Mouse (Mus musculus): ENCODE data around the gene Bpi.
A peak's percentile ranks its signal among the peaks of the same experiment; 100 is the strongest.

The Bpi gene

GRCm38 (mm10) chr2:158285655-158286054, 27.8 kb downstream of the Bpi start:
- DNase-seq (ENCODE audit: inconsistent ontology term) = peak; percentile 47

DNA sequence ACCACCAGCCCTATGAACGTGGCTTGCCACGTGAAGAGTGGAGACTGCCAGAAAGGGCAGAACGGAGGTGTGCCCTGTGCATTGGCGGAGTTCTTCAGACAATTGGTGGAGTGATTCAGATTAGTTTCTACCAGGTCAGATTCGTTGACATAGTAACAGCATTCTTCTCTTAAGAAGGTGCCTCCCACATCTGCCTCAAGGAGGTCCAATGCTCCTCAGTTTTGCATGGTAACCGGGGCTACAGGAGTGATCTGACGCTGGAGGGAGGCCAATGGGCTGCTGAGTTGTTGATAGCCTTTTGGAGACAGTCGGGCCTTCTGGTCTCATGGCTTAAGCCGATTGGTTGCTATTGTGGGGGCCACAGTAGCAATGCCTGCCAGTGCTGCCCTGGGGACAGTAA, 37.8 kb downstream of the Bpi start:
- no peak for DNase-seq (ENCODE audit: inconsistent ontology term)

DNA sequence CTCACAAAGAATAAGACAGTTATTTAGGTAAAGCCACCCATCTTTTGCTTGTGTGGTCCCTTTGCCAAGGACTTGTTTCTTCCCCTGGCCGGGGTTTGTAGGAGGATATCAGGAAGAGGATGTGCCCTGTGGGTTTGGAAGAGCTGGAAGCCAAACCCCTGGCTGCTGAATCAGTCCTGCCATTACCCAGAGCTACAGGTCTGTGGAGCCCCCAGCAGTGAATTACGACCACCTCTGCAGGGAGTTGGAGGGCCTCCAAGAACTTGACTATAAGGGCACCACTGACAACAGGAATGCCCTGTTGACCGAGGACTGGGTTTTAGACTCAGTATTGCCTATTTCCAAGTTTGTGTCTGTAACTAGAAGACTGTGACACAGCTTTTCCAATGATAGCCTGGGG, 41.3 kb downstream of the Bpi start:
- no peak for DNase-seq (ENCODE audit: inconsistent ontology term)

DNA sequence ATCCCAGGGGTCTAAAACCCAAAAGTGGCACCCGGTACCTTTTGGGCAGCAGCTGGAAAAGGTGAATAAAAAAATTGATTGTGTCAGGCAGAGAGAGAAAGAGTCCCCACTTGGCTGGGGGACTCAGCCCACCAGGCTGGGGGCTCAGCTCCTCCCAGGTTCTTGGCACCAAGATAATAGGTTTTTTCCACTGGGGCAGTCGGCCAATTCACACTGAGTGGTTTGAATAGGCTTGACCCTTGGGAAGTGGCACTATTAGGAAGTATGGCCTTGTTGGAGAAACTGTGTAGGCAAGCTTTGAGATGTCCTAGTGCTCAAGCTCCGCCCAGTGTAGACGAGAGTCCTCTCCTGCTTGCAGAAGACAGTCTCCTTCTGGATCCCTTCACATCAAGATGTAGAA, 41.8 kb downstream of the Bpi start:
- DNase-seq (ENCODE audit: inconsistent ontology term) = peak; percentile 78

DNA sequence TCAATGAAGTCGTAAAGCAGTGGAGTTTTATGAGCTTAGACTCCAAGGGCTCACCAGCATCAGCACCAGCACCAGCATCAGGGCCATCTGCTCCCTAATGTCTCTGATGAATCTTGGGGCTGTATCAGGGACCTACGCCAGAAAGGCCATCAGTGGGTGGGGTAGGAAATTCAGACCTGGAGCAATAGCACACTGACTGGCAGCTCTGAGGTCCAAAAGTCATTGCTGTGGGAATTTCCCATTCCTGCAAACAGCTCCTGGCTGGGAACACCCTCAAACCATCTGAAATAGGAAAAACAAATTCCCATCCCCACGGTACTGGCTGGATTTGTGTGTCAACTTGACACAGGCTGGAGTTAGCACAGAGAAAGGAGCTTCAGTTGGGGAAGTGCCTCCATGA, 44.9 kb downstream of the Bpi start:
- DNase-seq (ENCODE audit: inconsistent ontology term) = no peak

- DNase-seq (ENCODE audit: inconsistent ontology term) = no peak
These were observed 48.2 kb downstream of the Bpi start, which contains the start of gene Lbp for GRCm38 (mm10) chr2:158305948-158306695. TSS of gene Lbp (plus strand) at chr2:158306493.

DNA sequence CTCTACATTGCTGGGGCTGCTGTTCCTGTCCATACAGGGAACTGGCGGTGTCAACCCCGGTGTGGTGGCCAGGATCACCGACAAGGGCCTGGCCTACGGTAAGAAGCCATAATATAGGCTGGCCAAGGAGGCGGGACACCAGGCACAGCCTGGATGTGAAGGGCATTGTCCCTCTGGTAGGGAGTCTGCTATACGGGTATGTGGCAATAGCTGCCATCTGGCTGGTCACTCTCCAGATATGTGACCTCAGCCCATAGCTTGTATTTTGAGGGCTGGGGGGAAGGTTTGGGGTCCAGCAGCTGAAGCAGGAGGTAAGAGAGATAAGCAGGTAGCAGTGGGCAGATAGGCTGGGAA, 48.8 kb downstream of the Bpi start:
- DNase-seq (ENCODE audit: inconsistent ontology term) = no peak

DNA sequence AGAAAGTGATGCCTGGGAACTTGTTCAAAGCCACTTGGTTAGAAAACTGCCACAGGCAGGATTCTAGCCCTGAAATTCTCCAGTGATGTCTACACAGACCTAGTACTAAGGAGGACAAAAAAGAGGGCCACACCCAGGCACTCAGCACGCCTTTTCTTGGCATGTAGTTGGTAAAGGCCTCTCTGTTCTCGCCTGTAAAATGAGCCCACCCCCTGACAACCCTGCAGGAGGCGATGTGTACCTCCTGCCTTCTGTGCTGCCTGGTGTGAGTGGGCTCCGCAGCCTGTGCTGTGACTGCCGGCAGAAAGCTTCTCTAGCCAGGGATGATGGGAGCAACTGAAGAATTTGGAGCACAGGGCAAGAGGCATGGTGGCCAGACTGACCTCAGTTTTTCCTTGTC, 50.4 kb downstream of the Bpi start:
- no peak for DNase-seq (ENCODE audit: inconsistent ontology term)

DNA sequence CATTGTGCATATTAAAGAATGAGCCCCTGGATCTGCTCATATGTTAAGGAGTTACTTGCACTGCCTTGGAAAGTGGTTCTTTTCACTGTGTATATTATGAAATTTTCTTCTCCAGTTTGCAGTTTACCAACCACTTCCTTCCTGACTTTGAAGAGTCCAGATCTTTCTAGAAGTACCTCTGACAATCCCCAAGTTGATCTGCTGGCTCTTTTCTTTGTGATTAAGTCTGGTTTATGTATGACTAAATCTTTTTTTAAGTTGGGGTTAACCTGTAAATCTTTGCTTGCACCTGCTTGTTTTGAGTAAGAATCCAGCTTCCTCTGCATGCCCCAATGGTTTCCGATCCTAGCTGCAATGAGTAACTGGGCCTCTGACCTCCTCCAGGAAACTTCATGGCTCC, 55.2 kb downstream of the Bpi start:
- no peak for DNase-seq (ENCODE audit: inconsistent ontology term)

- DNase-seq (ENCODE audit: inconsistent ontology term) = no peak
These were observed 58.5 kb downstream of the Bpi start for GRCm38 (mm10) chr2:158316371-158316770.

DNA sequence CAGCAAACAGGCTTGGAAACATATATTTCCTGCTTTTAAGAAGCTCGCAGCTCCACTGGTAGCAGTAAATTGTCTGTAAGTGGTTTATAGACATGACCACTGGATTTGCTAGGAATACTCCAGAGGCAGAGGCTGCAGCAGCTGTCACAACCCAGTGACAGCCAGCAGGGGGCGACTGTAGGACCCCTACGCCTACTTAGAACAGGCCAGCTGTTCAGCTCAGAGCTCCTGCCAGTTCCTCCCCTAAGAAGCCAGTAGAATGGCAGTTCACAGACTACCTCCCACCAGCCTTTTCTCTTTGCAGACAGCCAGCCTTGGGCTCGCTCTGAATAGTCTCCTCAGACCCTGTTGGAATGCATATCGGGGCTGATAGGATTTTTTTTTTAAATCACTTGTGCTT, 59.1 kb downstream of the Bpi start:
- DNase-seq (ENCODE audit: inconsistent ontology term) = no peak

DNA sequence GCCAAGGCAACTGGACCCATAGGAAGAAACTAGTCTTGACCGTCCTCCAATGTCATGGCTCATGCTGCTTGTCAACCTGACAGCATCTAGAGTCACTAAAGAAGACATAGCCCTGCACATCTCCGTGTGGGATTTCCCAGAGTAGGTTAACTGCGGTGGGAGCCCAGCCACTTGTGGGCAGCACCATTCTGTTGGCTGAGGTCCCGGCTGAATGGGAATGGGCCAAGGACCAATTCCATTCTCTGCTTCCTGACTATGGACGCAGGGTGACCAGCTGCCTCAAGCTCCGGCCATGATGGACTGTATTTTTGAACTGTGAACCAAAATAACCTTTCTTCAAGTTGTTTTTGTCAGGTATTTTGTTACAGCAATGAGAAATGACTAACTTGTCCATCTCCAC, 63.7 kb downstream of the Bpi start:
- no peak for DNase-seq (ENCODE audit: inconsistent ontology term)

GRCm38 (mm10) chr2:158322845-158323244, 65.0 kb downstream of the Bpi start:
- no peak for DNase-seq (ENCODE audit: inconsistent ontology term)

DNA sequence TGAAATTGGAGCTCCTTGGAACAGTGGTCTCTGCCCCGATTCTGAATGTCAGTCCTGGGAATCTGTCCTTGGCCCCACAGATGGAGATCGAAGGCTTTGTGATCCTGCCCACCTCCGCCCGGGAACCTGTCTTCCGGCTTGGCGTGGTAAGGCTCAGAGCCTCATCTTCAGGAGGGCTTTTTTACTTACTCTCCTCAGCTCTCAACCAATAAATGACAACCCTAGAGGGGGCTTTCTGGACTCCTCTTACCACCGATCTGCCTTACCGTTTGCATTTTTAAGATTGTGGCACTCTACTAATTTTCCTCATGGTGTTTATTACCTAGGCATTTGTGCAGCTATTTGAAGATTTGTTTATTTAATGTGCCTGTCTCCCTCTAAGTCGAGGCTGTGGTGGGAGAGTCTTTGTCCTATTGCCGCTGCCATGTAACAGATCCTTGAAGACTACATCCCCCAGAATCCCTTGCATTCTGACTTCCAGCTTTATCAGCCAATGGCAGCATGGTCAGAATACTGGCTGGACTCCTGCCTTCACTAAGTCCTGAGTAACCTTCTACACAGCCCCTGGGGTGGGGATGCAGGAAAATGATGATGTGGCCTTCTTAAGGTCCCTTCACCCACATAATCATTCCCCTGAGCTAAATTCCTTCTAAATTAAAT, 66.8 kb downstream of the Bpi start:
- no peak for DNase-seq (ENCODE audit: inconsistent ontology term)

- no peak for DNase-seq (ENCODE audit: inconsistent ontology term)
These were observed 67.7 kb downstream of the Bpi start for GRCm38 (mm10) chr2:158325609-158326008.
